In the genomic region with DNA sequence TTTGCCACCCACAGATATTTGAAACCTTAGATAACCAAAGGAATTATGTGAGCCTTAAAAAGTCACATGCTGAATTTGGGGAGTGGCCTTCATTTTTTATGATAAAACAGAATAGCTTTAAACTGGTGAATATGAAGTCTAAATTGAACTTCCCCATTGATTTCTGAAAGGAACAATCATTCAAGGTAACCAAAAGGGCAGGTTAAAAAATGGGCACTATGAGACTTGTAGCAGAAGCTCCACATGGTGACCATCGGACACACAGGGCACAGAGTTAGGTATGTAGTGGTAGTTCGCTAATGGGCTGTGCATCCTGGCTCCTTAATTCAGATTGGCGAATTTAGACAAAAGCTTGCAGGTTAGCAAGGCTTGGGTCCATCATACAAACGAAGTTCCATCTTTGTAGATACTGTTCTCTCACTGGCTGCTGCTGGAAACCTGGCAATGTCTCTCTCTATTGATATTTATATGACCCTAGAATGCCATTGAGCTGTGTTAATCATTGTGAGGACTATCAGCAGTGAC, we compare ENCODE assay signal across 13 mouse cellular contexts.
DNase-seq lines count a peak whose midpoint lies in the region; ATAC-seq and TF ChIP-seq lines count a peak whose summit lies in the region.
"Had no signal": no experiment of that assay in that cellular context is flagged by ENCODE, and none has a peak within 500 bp of the region (broad histone marks: within the 10 kb centered on the region; RNA-seq: fewer than 3 reads in every experiment).

No protein-coding gene starts in this region.

- H3K9me3 ChIP-seq in forebrain, embryonic 13.5 days (replicated peaks) = no peaks in the 10 kb centered on the region
- H3K9me3 ChIP-seq in midbrain, embryonic 12.5 days = no peaks in the 10 kb centered on the region

- H3K9ac ChIP-seq in forebrain, embryonic 13.5 days = peak overlapping the region; percentile 100
- H3K9ac ChIP-seq in midbrain, embryonic 12.5 days (replicated peaks) = peak overlapping the region; percentile 88

- H3K4me1 ChIP-seq in forebrain, embryonic 13.5 days = peaks cover 25% of the 10 kb centered on the region
- H3K4me1 ChIP-seq in midbrain, embryonic 12.5 days = peaks cover 12% of the 10 kb centered on the region

- no peaks in the 10 kb centered on the region for H3K27me3 ChIP-seq in forebrain, embryonic 13.5 days
- H3K27me3 ChIP-seq in midbrain, embryonic 12.5 days = peaks cover 50% of the 10 kb centered on the region

- H3K27ac ChIP-seq in left cerebral cortex, adult 2 months = peak overlapping the region; percentile 96
- H3K27ac ChIP-seq in forebrain, embryonic 13.5 days = peak overlapping the region; percentile 100
- peak overlapping the region; percentile 98 for H3K27ac ChIP-seq in midbrain, embryonic 12.5 days (replicated peaks)

- DNase-seq in left cerebral cortex, adult 2 months (ENCODE audit: extremely low spot score in 1 of 2, low spot score in 2 of 2) = no peak
- no peak for DNase-seq in left cerebral cortex, adult 8-10 months (ENCODE audit: low spot score in 2 of 2)
- DNase-seq in retina, embryonic 14.5 days (ENCODE audit: low spot score) = peak; percentile 25
- DNase-seq in kidney, adult 18-20 months = no peak
- no peak for DNase-seq in left cerebral cortex, postnatal 4 days
- DNase-seq in kidney, adult 11 months = no peak
- DNase-seq: adrenal gland, adult 8-10 months; gastrocnemius, postnatal 36 days; liver; thymus, postnatal 36 days had no signal

- TF ChIP-seq CTCF in left cerebral cortex, adult 2 months (IDR thresholded peaks at IDR 0.05) = no peak

- no peak for ATAC-seq in forebrain, embryonic 13.5 days
- ATAC-seq in midbrain, embryonic 12.5 days (ENCODE audit: low FRiP score, low read depth) = no peak

- intact Hi-C loops in left cerebral cortex, adult 2 months (cut with DNase I) = loop anchor here (5.0 to 10.0 kb wide), 2 partner anchors 1447 to 1935 kb away; a partner anchor contains a TSS
- intact Hi-C loops in left cerebral cortex, postnatal 4 days (cut with DNase I) = loop anchor here (5.0 to 10.0 kb wide), 3 partner anchors 630 to 1040 kb away; no protein-coding TSS in a partner anchor

- no peaks in the 10 kb centered on the region for H3K36me3 ChIP-seq in forebrain, embryonic 13.5 days (ENCODE audit: poor library complexity, severe bottlenecking)
- no peaks in the 10 kb centered on the region for H3K36me3 ChIP-seq in midbrain, embryonic 12.5 days

- H3K4me2 ChIP-seq in forebrain, embryonic 13.5 days = peak overlapping the region; percentile 87
- peak overlapping the region; percentile 68 for H3K4me2 ChIP-seq in midbrain, embryonic 12.5 days (replicated peaks)

- 12% methylated on average over 4 of the region's 4 CpGs for WGBS in forebrain, embryonic 13.5 days
- whole genome bisulfite sequencing in midbrain, embryonic 12.5 days = 10% methylated on average over 4 of the region's 4 CpGs

- H3K4me3 ChIP-seq in left cerebral cortex, adult 2 months = peak overlapping the region; percentile 83
- peak overlapping the region; percentile 90 for H3K4me3 ChIP-seq in forebrain, embryonic 13.5 days
- peak overlapping the region; percentile 92 for H3K4me3 ChIP-seq in midbrain, embryonic 12.5 days
- H3K4me3 ChIP-seq: erythroblast, embryonic 14.5 days had no signal
